14 mouse cellular contexts compared by ENCODE assay signal in genomic region chrX:99467032-99467644, GRCm38 (mm10). TPM values are rescaled to one million over a fixed set of nuclear protein-coding genes. Genes with fewer than 3 reads are reported as not detected.
A peak's percentile ranks its signal among the peaks of the same experiment; 100 is the strongest.
DNase-seq lines count a peak whose midpoint lies in the region; ATAC-seq and TF ChIP-seq lines count a peak whose summit lies in the region.
"Had no signal": no experiment of that assay in that cellular context is flagged by ENCODE, and none has a peak within 500 bp of the region (broad histone marks: within the 10 kb centered on the region; RNA-seq: fewer than 3 reads in every experiment).

No protein-coding gene starts in this region.

- H3K27ac ChIP-seq in gastrocnemius, adult 2 months, result no peak overlapping the region
- H3K27ac ChIP-seq in midbrain, embryonic 11.5 days (ENCODE audit: low read depth, low read length), result no peak overlapping the region
- H3K27ac ChIP-seq: embryonic facial prominence, embryonic 12.5 days; hindbrain, embryonic 13.5 days; intestine, embryonic 15.5 days; liver, embryonic 13.5 days had no signal

- peaks cover 8% of the 10 kb centered on the region for H3K4me1 ChIP-seq in midbrain, embryonic 11.5 days (ENCODE audit: control insufficient read depth, insufficient read depth, low read length)
- H3K4me1 ChIP-seq: liver, embryonic 13.5 days had no signal

- 0 out of 2 replicates have a peak, but pooled peaks cover 3% of the 10 kb centered on the region for H3K36me3 ChIP-seq in midbrain, embryonic 11.5 days (ENCODE audit: control insufficient read depth, insufficient read depth, low read length)
- H3K36me3 ChIP-seq: intestine, embryonic 15.5 days had no signal

- no peak for ATAC-seq in midbrain, embryonic 11.5 days (ENCODE audit: low FRiP score)
- ATAC-seq: intestine, embryonic 15.5 days; midbrain, embryonic 16.5 days had no signal

- intact Hi-C loops in gastrocnemius, adult 2 months (cut with DNase I), result no loop called here
- intact Hi-C loops in gastrocnemius, postnatal 14 days (cut with DNase I; ENCODE audit: low total_unique reads), result no loop called here
- intact Hi-C loops in left cerebral cortex, postnatal 4 days (cut with DNase I), result loop anchor here (5.0 kb wide), 1 partner anchor 330 kb away; the partner anchor contains the start of gene Efnb1

- H3K4me3 ChIP-seq in gastrocnemius, adult 2 months, result no peak overlapping the region
- no peak overlapping the region for H3K4me3 ChIP-seq in midbrain, embryonic 11.5 days (ENCODE audit: low read depth, low read length)
- H3K4me3 ChIP-seq: embryonic facial prominence, embryonic 12.5 days; hindbrain, embryonic 13.5 days; intestine, embryonic 15.5 days; liver, embryonic 13.5 days had no signal

- 94% methylated on average over 22 of the region's 22 CpGs for WGBS in midbrain, embryonic 11.5 days

- no peak overlapping the region for H3K4me2 ChIP-seq in midbrain, embryonic 11.5 days
- H3K4me2 ChIP-seq: embryonic facial prominence, embryonic 12.5 days; hindbrain, embryonic 13.5 days; intestine, embryonic 15.5 days; liver, embryonic 13.5 days had no signal

- no peak for TF ChIP-seq CTCF in gastrocnemius, adult 2 months (IDR thresholded peaks at IDR 0.05)

- H3K27me3 ChIP-seq in midbrain, embryonic 11.5 days (ENCODE audit: control insufficient read depth, insufficient read depth, low read length), result peaks cover 7% of the 10 kb centered on the region
- H3K27me3 ChIP-seq: liver, embryonic 13.5 days had no signal

- no peaks in the 10 kb centered on the region for H3K9me3 ChIP-seq in midbrain, embryonic 11.5 days (ENCODE audit: control insufficient read depth, low read length)
- H3K9me3 ChIP-seq: embryonic facial prominence, embryonic 12.5 days; hindbrain, embryonic 13.5 days; intestine, embryonic 15.5 days; liver, embryonic 13.5 days had no signal

- DNase-seq in gastrocnemius, adult 2 months, result peak; percentile 76
- DNase-seq in gastrocnemius, postnatal 14 days, result no peak
- peak; percentile 44 to 49 for DNase-seq in left cerebral cortex, adult 18-20 months (ENCODE audit: low spot score in 2 of 2)
- no peak for DNase-seq in left cerebral cortex, postnatal 4 days
- peak; percentile 69 for DNase-seq in cerebellum, adult 9-10 months
- peak; percentile 27 for DNase-seq in skeletal muscle tissue, adult 2 months (ENCODE audit: low read depth, low spot score)
- no peak for DNase-seq in midbrain, embryonic 11.5 days (ENCODE audit: low spot score, missing footprints)
- DNase-seq: kidney, postnatal 14 days; liver, embryonic 13.5 days; thymus, postnatal 14 days had no signal

- no peak overlapping the region for H3K9ac ChIP-seq in midbrain, embryonic 11.5 days (ENCODE audit: low read length)
- H3K9ac ChIP-seq: embryonic facial prominence, embryonic 12.5 days; hindbrain, embryonic 13.5 days; intestine, embryonic 15.5 days; liver, embryonic 13.5 days had no signal

RNA-seq across cellular contexts. Expression of gene Pja1, which starts 3.9 kb away (rescaled TPM):
- total RNA-seq in gastrocnemius, adult 2 months (2021), result 10 to 100 TPM; 12.9 to 16.7 TPM
- 10 to 100 TPM; 17.1 to 23.0 TPM for total RNA-seq in gastrocnemius, postnatal 14 days (2021)
- 100 to 1,000 TPM; 198 to 222 TPM for total RNA-seq in left cerebral cortex, adult 18-20 months (2021)
- total RNA-seq in left cerebral cortex, postnatal 4 days (2021), result 100 to 1,000 TPM; 171 to 197 TPM
- 213 and 222 TPM in 2 replicates for polyA plus RNA-seq in midbrain, embryonic 11.5 days (2014; fragmentation: Nextera tagmentation; extraction: Ambion mirVana)

Comparison
In these comparisons a context has a peak if more than half of its experiments do, and no peak if none do; other contexts are left out.
1. DNase-seq: peak in gastrocnemius, adult 2 months (single experiment), left cerebral cortex, adult 18-20 months (2 of 2), cerebellum, adult 9-10 months (single experiment) and skeletal muscle tissue, adult 2 months (single experiment); none in gastrocnemius, postnatal 14 days (single experiment), left cerebral cortex, postnatal 4 days (single experiment) and midbrain, embryonic 11.5 days (single experiment).
2. RNA of gene Pja1, which starts 3.9 kb away (total RNA-seq): 198 to 222 TPM in left cerebral cortex, adult 18-20 months and 171 to 197 TPM in left cerebral cortex, postnatal 4 days; 17.1 to 23.0 TPM in gastrocnemius, postnatal 14 days and 12.9 to 16.7 TPM in gastrocnemius, adult 2 months; every median in the first group is over 4 times any median in the second.